12 mouse cellular contexts compared by ENCODE assay signal in the genomic region with DNA sequence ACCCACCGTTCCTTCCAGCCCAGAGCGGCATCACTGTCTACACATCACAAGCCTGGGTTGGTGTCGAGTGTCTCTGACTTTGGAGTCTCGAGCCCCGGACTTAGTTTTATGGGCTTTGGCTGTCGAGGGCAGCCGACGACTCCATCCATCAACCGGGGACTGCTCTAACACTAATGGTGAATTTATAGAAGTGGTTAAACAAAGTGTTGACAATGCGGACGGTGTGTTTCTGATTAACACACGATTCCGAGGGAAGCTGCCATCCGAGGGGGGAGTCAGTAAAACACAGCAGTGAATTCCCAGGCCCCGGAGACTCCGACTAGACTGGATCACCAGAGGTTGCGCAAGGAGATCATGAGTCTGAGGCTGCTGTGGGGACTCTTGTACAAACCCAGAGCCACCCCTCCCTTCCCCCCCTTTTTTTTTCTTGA.
DNase-seq lines count a peak whose midpoint lies in the region; ATAC-seq and TF ChIP-seq lines count a peak whose summit lies in the region.
"Had no signal": no experiment of that assay in that cellular context is flagged by ENCODE, and none has a peak within 500 bp of the region (broad histone marks: within the 10 kb centered on the region; RNA-seq: fewer than 3 reads in every experiment).

No protein-coding gene starts in this region.

- H3K9me3 ChIP-seq in lung, postnatal 0 days (ENCODE audit: low read length), result no peaks in the 10 kb centered on the region
- H3K9me3 ChIP-seq in stomach, embryonic 15.5 days, result no peaks in the 10 kb centered on the region
- H3K9me3 ChIP-seq: heart, embryonic 15.5 days had no signal

- ATAC-seq in lung, postnatal 0 days, result peak; percentile 59
- no peak for ATAC-seq in stomach, embryonic 15.5 days (ENCODE audit: insufficient read depth, low FRiP score, low read depth)

- H3K27ac ChIP-seq in lung, postnatal 0 days (ENCODE audit: low read length), result no peak overlapping the region
- peak overlapping the region; percentile 40; the same call in 1 of the 2 replicates for H3K27ac ChIP-seq in stomach, embryonic 15.5 days
- H3K27ac ChIP-seq: heart, embryonic 15.5 days had no signal

- no peak overlapping the region for H3K4me2 ChIP-seq in lung, postnatal 0 days (replicated peaks; ENCODE audit: low read depth, low read length)
- no peak overlapping the region for H3K4me2 ChIP-seq in stomach, embryonic 15.5 days
- H3K4me2 ChIP-seq: heart, embryonic 15.5 days had no signal

- peak; percentile 97 for DNase-seq in heart, adult 11 months
- no peak for DNase-seq in heart, postnatal 4 days
- DNase-seq in lung, postnatal 0 days (ENCODE audit: low spot score), result peak; percentile 74
- no peak for DNase-seq in lung, adult 2 months
- peak; percentile 96 for DNase-seq in fibroblast of lung, adult 2 months (ENCODE audit: low read depth)
- no peak for DNase-seq in layer of hippocampus, postnatal 25 days (ENCODE audit: extremely low spot score in 1 of 2, low spot score in 1 of 2)
- no peak for DNase-seq in layer of hippocampus, adult 18-20 months (ENCODE audit: low spot score in 2 of 2)
- DNase-seq: cerebellum, adult 11 months; right cerebral cortex, adult 18-20 months had no signal

- 17% methylated on average over 17 of the region's 17 CpGs for WGBS in lung, postnatal 0 days
- WGBS in lung, adult 2 months, result 31% methylated on average over 17 of the region's 17 CpGs
- 10% methylated on average over 17 of the region's 17 CpGs for WGBS in stomach, embryonic 15.5 days

- no peak overlapping the region for H3K4me3 ChIP-seq in lung, postnatal 0 days (ENCODE audit: low read depth, low read length)
- no peak overlapping the region for H3K4me3 ChIP-seq in lung, adult 2 months (replicated peaks; ENCODE audit: extremely low read depth, low read depth, low read length)
- H3K4me3 ChIP-seq in stomach, embryonic 15.5 days (replicated peaks), result no peak overlapping the region
- H3K4me3 ChIP-seq: heart, embryonic 15.5 days had no signal

- no peak overlapping the region for H3K9ac ChIP-seq in lung, postnatal 0 days (replicated peaks; ENCODE audit: low read depth)
- H3K9ac ChIP-seq in stomach, embryonic 15.5 days, result no peak overlapping the region
- H3K9ac ChIP-seq: heart, embryonic 15.5 days had no signal

- H3K4me1 ChIP-seq in lung, postnatal 0 days (ENCODE audit: insufficient read depth, low read depth, low read length), result no peaks in the 10 kb centered on the region
- no peaks in the 10 kb centered on the region for H3K4me1 ChIP-seq in lung, adult 2 months (ENCODE audit: control insufficient read depth, insufficient read depth, low read length)
- 0 out of 2 replicates have a peak, but pooled peaks cover 8% of the 10 kb centered on the region for H3K4me1 ChIP-seq in stomach, embryonic 15.5 days

- TF ChIP-seq CTCF in lung, postnatal 0 days (IDR thresholded peaks at IDR 0.05), result no peak
- no peak for TF ChIP-seq CTCF in lung, adult 2 months (IDR thresholded peaks at IDR 0.05; ENCODE audit: insufficient read depth, low read length)

- TF ChIP-seq POLR2A in lung, adult 2 months (IDR thresholded peaks at IDR 0.05; ENCODE audit: borderline replicate concordance, extremely low read depth, low read depth, low read length), result no peak

- H3K27me3 ChIP-seq in lung, postnatal 0 days (replicated peaks; ENCODE audit: insufficient read depth, low read length), result no peaks in the 10 kb centered on the region
- no peaks in the 10 kb centered on the region for H3K27me3 ChIP-seq in stomach, embryonic 15.5 days (replicated peaks)
- H3K27me3 ChIP-seq: CH12.LX had no signal

- H3K36me3 ChIP-seq in lung, postnatal 0 days (ENCODE audit: insufficient read depth, low read length), result no peaks in the 10 kb centered on the region
- no peaks in the 10 kb centered on the region for H3K36me3 ChIP-seq in stomach, embryonic 15.5 days
- H3K36me3 ChIP-seq: heart, embryonic 15.5 days had no signal

- TF ChIP-seq EP300 in lung, postnatal 0 days (IDR thresholded peaks at IDR 0.05), result no peak

Comparison
In these comparisons a context has a peak if more than half of its experiments do, and no peak if none do; other contexts are left out.
1. DNase-seq: peak in heart, adult 11 months (single experiment), lung, postnatal 0 days (single experiment) and fibroblast of lung, adult 2 months (single experiment); none in heart, postnatal 4 days (single experiment), lung, adult 2 months (single experiment), layer of hippocampus, postnatal 25 days (0 of 2) and layer of hippocampus, adult 18-20 months (0 of 2).